Mouse (Mus musculus): ENCODE results near the gene Tmem100. TPM values are rescaled to one million over a fixed set of nuclear protein-coding genes. Genes with fewer than 3 reads are reported as not detected.

Gene Tmem100
- polyA plus RNA-seq, 1 experiment from 2014 or later = 25.1 TPM

DNA sequence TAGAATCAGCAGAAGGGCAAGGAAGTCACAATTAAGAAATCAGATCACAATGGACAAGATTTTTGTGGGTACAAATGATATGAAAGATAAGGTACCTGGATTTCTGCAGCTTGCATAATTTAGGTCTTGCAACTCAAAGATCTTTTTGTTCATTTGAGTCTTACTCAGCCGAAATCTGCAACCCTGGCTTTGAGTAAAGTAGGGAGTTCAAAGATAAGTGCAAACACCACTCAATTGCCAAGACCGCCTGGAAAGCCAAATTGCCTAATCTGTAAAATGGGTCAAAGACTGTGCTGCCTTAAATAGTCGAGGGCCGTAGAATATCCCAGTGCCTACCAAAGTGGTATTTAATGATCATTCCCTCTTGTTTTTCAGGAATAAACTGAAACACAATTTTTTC, 26.8 kb upstream of the Tmem100 start:
- H3K27ac ChIP-seq (ENCODE audit: low read depth, low read length) = no peak overlapping the region
- no peaks in the 10 kb centered on the region for H3K9me3 ChIP-seq (ENCODE audit: control insufficient read depth, low read length)
- H3K27me3 ChIP-seq (ENCODE audit: control insufficient read depth, insufficient read depth, low read length) = no peaks in the 10 kb centered on the region
- H3K9ac ChIP-seq (replicated peaks; ENCODE audit: low read depth, low read length) = no peak overlapping the region
- no peak overlapping the region for H3K4me2 ChIP-seq (ENCODE audit: low read depth, low read length)
- H3K4me1 ChIP-seq (ENCODE audit: control insufficient read depth, insufficient read depth, low read length) = 0 out of 2 replicates have a peak, but pooled peaks cover 2% of the 10 kb centered on the region
- ATAC-seq (ENCODE audit: low read depth) = no peak
- no peaks in the 10 kb centered on the region for H3K36me3 ChIP-seq (ENCODE audit: control insufficient read depth, insufficient read depth, low read length)
- WGBS = 92% methylated on average over 4 of the region's 4 CpGs
- H3K4me3 ChIP-seq (ENCODE audit: low read depth, low read length) = no peak overlapping the region

DNA sequence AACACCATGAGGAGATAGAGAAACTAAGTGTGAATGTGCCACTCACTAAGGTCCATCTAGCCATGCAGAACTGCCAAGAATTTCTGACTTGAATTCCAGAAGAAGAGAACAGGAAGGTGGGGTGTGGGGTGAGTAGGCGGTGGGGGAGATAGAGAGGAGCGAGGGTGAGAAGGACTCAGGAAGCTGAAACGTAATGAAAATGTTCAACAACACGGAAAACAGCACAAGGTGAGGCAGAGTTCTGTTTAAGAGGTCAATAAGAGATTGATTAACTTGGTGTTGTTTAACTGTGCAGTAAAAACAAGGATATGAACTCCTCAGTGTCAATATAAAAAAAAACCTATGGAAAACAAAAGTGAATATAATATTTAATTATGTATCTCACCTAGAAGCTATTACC, 24.0 kb upstream of the Tmem100 start:
- H3K36me3 ChIP-seq (ENCODE audit: control insufficient read depth, insufficient read depth, low read length) = no peaks in the 10 kb centered on the region
- no peak overlapping the region for H3K27ac ChIP-seq (ENCODE audit: low read depth, low read length)
- WGBS = 73% methylated on average over 4 of the region's 4 CpGs
- no peak overlapping the region for H3K9ac ChIP-seq (replicated peaks; ENCODE audit: low read depth, low read length)
- H3K9me3 ChIP-seq (ENCODE audit: control insufficient read depth, low read length) = no peaks in the 10 kb centered on the region
- H3K4me3 ChIP-seq (ENCODE audit: low read depth, low read length) = no peak overlapping the region
- H3K27me3 ChIP-seq (ENCODE audit: control insufficient read depth, insufficient read depth, low read length) = no peaks in the 10 kb centered on the region; the same call in 1 of the 2 replicates
- no peak overlapping the region for H3K4me2 ChIP-seq (ENCODE audit: low read depth, low read length)
- 0 out of 2 replicates have a peak, but pooled peaks cover 2% of the 10 kb centered on the region for H3K4me1 ChIP-seq (ENCODE audit: control insufficient read depth, insufficient read depth, low read length)
- ATAC-seq (ENCODE audit: low read depth) = no peak

DNA sequence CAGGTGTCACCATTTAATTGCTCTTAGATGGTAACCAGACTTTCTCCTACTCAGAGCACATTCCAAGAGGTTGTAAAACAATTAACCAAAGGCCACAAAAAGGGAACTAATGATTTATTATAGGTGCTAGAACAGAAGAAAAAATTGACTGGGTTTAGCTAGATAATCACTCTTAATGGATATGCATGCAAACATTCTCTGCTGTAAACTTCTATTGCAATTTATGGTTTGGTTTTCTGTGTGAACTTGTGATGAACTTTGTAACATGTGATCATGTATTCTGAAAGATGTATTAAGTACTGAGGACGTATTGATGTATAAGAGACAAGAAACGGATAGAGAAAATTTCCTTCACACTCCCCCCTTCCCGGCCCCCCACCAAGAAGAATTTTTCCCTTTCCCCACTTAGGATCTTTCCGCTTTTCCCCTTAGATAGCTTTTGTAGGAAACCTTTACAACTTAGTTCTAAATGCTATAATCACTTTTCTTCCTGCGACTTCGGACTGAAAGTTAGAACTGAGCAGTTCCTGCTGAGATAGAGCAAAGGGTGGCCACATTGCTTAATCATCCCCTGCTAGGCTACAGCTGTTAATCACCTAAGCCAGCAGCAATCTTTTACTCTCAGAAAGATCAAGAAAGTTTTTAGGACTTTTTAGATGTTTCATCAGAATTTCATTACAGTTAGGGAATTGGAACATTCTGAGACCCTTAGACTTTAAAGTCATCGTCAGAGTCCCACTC, 22.2 kb upstream of the Tmem100 start:
- H3K9ac ChIP-seq (replicated peaks; ENCODE audit: low read depth, low read length) = no peak overlapping the region
- H3K4me3 ChIP-seq (ENCODE audit: low read depth, low read length) = no peak overlapping the region
- H3K4me1 ChIP-seq (ENCODE audit: control insufficient read depth, insufficient read depth, low read length) = no peaks in the 10 kb centered on the region
- H3K4me2 ChIP-seq (ENCODE audit: low read depth, low read length) = no peak overlapping the region
- no peak overlapping the region for H3K27ac ChIP-seq (ENCODE audit: low read depth, low read length)
- 21% methylated on average over 7 of the region's 7 CpGs for WGBS
- ATAC-seq (ENCODE audit: low read depth) = no peak
- no peaks in the 10 kb centered on the region for H3K9me3 ChIP-seq (ENCODE audit: control insufficient read depth, low read length)
- no peaks in the 10 kb centered on the region for H3K36me3 ChIP-seq (ENCODE audit: control insufficient read depth, insufficient read depth, low read length)
- H3K27me3 ChIP-seq (ENCODE audit: control insufficient read depth, insufficient read depth, low read length) = no peaks in the 10 kb centered on the region; the same call in 1 of the 2 replicates

DNA sequence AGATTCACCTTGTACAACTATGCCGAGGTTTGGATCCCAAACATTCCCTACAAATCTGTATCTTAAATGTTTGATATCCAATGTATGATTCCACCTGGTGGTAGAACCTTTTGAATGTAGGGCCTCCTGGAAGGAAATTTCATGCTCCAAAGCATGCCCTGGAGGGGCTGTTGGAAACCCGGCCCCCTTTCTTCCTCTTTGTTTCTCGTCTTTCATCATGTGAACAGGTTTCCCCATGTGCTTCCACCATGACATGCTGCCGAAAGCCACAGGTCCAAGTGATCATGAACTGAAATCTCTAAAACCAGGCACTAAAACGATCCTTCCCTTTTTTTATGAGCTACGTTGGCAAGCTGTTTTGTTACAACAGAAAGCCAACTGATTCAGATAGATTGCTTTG, 16.5 kb upstream of the Tmem100 start:
- Histone ChIP-seq H3K27ac (ENCODE audit: low read depth, low read length) (no peak overlapping the region), H3K4me1 (ENCODE audit: control insufficient read depth, insufficient read depth, low read length) (no peaks in the 10 kb centered on the region), H3K9ac (replicated peaks; ENCODE audit: low read depth, low read length) (no peak overlapping the region), H3K9me3 (ENCODE audit: control insufficient read depth, low read length) (no peaks in the 10 kb centered on the region), H3K4me2 (ENCODE audit: low read depth, low read length) (no peak overlapping the region), H3K27me3 (ENCODE audit: control insufficient read depth, insufficient read depth, low read length) (no peaks in the 10 kb centered on the region; the same call in 1 of the 2 replicates), H3K36me3 (ENCODE audit: control insufficient read depth, insufficient read depth, low read length) (no peaks in the 10 kb centered on the region), H3K4me3 (ENCODE audit: low read depth, low read length) (no peak overlapping the region)
- ATAC-seq (ENCODE audit: low read depth) = no peak
- 84% methylated on average over 6 of the region's 6 CpGs for WGBS

DNA sequence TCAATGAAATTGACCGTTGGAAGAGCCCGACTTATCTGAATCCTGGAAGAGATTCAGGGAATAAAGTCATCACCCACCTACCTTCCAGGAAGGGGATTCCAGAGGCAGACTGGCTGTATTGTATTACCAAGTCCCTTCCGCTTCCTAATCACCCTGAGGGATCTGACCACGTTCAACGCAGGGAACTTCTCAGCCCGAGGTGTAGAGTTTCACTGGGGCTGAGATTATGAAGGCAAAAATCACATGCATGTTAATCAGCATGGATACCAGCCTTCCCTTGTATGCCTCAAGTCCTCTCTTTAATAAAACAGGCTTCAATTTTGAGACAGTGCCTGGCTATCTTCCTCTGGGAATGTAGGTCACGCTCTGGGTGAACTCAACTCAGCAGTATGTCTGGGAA, 14.9 kb upstream of the Tmem100 start:
- Histone ChIP-seq H3K4me1 (ENCODE audit: control insufficient read depth, insufficient read depth, low read length) (no peaks in the 10 kb centered on the region), H3K9ac (replicated peaks; ENCODE audit: low read depth, low read length) (no peak overlapping the region), H3K9me3 (ENCODE audit: control insufficient read depth, low read length) (no peaks in the 10 kb centered on the region), H3K27ac (ENCODE audit: low read depth, low read length) (no peak overlapping the region), H3K4me2 (ENCODE audit: low read depth, low read length) (no peak overlapping the region), H3K27me3 (ENCODE audit: control insufficient read depth, insufficient read depth, low read length) (no peaks in the 10 kb centered on the region), H3K36me3 (ENCODE audit: control insufficient read depth, insufficient read depth, low read length) (no peaks in the 10 kb centered on the region), H3K4me3 (ENCODE audit: low read depth, low read length) (no peak overlapping the region)
- no peak for ATAC-seq (ENCODE audit: low read depth)
- 81% methylated on average over 7 of the region's 7 CpGs for WGBS

DNA sequence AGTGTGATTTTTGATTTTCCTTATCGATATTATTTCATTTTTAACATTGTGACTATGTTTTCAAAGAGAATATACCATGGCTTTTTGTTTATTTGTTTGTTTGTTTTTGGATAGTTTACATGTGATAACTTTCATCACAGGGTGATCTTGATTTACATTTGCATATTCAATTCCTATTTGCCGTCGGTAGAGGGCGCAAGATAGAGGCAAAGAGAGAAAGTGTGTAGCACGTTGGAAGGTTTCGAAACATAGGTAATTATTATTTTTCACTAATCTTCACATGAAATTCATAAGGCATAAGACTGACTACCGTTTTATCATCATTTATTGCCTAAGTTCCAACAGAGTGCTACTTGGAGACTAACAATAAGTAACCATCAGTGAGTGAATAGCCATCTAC, 11.0 kb upstream of the Tmem100 start:
- Histone ChIP-seq H3K4me1 (ENCODE audit: control insufficient read depth, insufficient read depth, low read length) (no peaks in the 10 kb centered on the region), H3K27me3 (ENCODE audit: control insufficient read depth, insufficient read depth, low read length) (no peaks in the 10 kb centered on the region), H3K27ac (ENCODE audit: low read depth, low read length) (no peak overlapping the region), H3K9ac (replicated peaks; ENCODE audit: low read depth, low read length) (no peak overlapping the region), H3K36me3 (ENCODE audit: control insufficient read depth, insufficient read depth, low read length) (no peaks in the 10 kb centered on the region), H3K9me3 (ENCODE audit: control insufficient read depth, low read length) (no peaks in the 10 kb centered on the region), H3K4me3 (ENCODE audit: low read depth, low read length) (no peak overlapping the region), H3K4me2 (ENCODE audit: low read depth, low read length) (no peak overlapping the region)
- ATAC-seq (ENCODE audit: low read depth) = no peak
- WGBS = 19% methylated on average over 7 of the region's 7 CpGs

DNA sequence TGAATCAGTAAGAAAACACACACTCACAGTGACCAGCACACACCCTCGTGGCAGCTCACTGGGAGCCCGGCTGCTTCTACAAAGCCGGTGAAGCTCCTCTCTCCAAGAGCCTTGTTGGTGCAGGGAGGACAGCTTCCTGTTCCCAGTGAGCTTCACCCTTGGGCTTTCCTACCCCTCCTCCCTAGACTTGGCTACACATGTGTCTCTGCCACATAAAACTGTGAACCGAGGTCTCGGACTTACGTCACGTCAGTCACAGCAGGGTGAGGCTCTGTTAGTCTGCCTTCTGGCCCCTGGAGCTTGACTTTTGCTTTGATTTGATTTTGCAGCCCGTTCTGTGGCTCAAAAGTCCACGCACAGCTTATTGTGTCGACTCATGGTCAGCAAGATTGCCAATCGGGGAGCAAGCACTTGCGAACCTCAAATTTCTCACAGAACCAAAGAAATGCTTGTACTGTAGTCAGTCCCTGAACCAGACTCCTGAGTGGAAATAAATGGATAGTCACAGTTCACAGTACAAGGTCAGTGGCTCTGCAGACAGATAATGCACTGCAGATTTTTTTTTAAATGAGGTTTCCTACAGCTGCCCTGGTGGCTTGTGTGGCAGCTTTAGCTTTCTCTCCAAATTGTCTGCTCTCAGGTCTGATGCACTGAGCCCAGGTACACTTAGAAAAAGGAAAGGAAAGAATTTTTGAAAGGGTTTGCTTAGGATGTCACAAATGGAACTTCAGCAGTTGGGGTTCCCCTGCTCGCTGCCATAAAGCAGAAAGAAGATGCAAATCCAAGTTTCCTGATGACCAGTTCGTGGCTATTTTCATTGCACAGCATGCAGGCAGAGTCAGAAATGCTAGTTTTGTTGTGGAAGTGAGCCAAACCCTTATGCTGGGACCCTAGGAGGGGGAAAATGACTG, 4.0 kb upstream of the Tmem100 start:
- 67% methylated on average over 14 of the region's 14 CpGs for WGBS
- no peak overlapping the region for H3K4me3 ChIP-seq (ENCODE audit: low read depth, low read length)
- no peaks in the 10 kb centered on the region; the same call in 1 of the 2 replicates for H3K4me1 ChIP-seq (ENCODE audit: control insufficient read depth, insufficient read depth, low read length)
- H3K27me3 ChIP-seq (ENCODE audit: control insufficient read depth, insufficient read depth, low read length) = no peaks in the 10 kb centered on the region
- no peaks in the 10 kb centered on the region for H3K36me3 ChIP-seq (ENCODE audit: control insufficient read depth, insufficient read depth, low read length)
- H3K9me3 ChIP-seq (ENCODE audit: control insufficient read depth, low read length) = no peaks in the 10 kb centered on the region
- no peak overlapping the region for H3K9ac ChIP-seq (replicated peaks; ENCODE audit: low read depth, low read length)
- no peak overlapping the region for H3K4me2 ChIP-seq (ENCODE audit: low read depth, low read length)
- no peak overlapping the region for H3K27ac ChIP-seq (ENCODE audit: low read depth, low read length)
- no peak for ATAC-seq (ENCODE audit: low read depth)

DNA sequence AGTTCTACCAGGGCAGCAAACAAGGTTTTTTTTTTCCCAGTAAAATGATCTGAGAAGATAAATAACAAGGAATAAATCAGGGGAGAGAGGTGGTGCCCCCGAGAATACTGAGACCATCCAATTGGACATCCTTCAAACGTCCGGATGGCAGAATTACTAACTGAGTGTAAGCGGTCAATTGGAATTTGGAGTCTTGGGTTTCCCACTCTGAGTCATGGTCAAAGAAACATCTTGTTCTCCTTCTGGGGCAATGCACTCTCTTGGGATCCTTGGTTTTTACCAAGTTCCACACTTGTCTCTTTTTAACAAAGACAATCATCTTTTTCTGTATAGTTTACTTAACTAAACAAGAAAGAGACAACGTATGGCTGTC, 3.4 kb upstream of the Tmem100 start:
- no peak overlapping the region for H3K27ac ChIP-seq (ENCODE audit: low read depth, low read length)
- no peaks in the 10 kb centered on the region; the same call in 1 of the 2 replicates for H3K4me1 ChIP-seq (ENCODE audit: control insufficient read depth, insufficient read depth, low read length)
- no peak for ATAC-seq (ENCODE audit: low read depth)
- H3K27me3 ChIP-seq (ENCODE audit: control insufficient read depth, insufficient read depth, low read length) = no peaks in the 10 kb centered on the region
- WGBS = 61% methylated on average over 5 of the region's 5 CpGs
- no peak overlapping the region for H3K4me2 ChIP-seq (ENCODE audit: low read depth, low read length)
- H3K36me3 ChIP-seq (ENCODE audit: control insufficient read depth, insufficient read depth, low read length) = no peaks in the 10 kb centered on the region
- H3K9me3 ChIP-seq (ENCODE audit: control insufficient read depth, low read length) = no peaks in the 10 kb centered on the region
- H3K9ac ChIP-seq (replicated peaks; ENCODE audit: low read depth, low read length) = no peak overlapping the region
- H3K4me3 ChIP-seq (ENCODE audit: low read depth, low read length) = no peak overlapping the region

DNA sequence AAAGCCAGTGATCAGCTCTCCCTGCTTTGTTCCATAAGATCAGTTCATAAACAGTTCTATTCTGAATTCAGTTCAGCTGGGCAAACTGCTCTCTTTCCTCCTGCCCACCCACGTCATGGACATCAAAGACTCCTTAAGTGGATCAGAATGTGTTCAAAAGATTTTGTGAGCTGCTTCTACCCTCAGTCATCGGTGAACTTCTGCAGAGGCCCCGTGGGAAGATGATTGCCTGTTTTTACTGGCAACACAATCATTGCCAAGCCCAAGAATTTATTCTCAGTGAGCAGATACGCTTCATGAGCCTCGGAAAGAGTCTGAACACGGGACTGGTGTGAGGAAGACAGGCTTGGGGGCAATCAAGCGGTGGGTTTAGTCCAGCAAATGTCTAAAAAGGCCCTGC, 2.9 kb upstream of the Tmem100 start:
- Histone ChIP-seq H3K4me3 (ENCODE audit: low read depth, low read length) (no peak overlapping the region), H3K36me3 (ENCODE audit: control insufficient read depth, insufficient read depth, low read length) (no peaks in the 10 kb centered on the region), H3K27me3 (ENCODE audit: control insufficient read depth, insufficient read depth, low read length) (no peaks in the 10 kb centered on the region), H3K9me3 (ENCODE audit: control insufficient read depth, low read length) (no peaks in the 10 kb centered on the region), H3K4me2 (ENCODE audit: low read depth, low read length) (no peak overlapping the region), H3K4me1 (ENCODE audit: control insufficient read depth, insufficient read depth, low read length) (no peaks in the 10 kb centered on the region; the same call in 1 of the 2 replicates), H3K27ac (ENCODE audit: low read depth, low read length) (no peak overlapping the region), H3K9ac (replicated peaks; ENCODE audit: low read depth, low read length) (no peak overlapping the region)
- WGBS = 60% methylated on average over 7 of the region's 7 CpGs
- ATAC-seq (ENCODE audit: low read depth) = no peak
